ENCODE assay signal across 8 mouse cellular contexts in genomic region chr6:113082229-113082628, GRCm38 (mm10). TPM values are rescaled to one million over a fixed set of nuclear protein-coding genes. Genes with fewer than 3 reads are reported as not detected.
DNase-seq lines count a peak whose midpoint lies in the region; ATAC-seq lines count a peak whose summit lies in the region.

No protein-coding gene starts in this region.

- peak; percentile 48 for DNase-seq in adrenal gland, postnatal 14 days
- DNase-seq in adrenal gland, postnatal 4 days (ENCODE audit: low spot score in 2 of 2): no peak
- DNase-seq in right cerebral cortex, postnatal 10 days (ENCODE audit: low spot score in 2 of 2): peak; percentile 50 to 58
- no peak for DNase-seq in right cerebral cortex, postnatal 25 days
- peak; percentile 94 for DNase-seq in midbrain, embryonic 11.5 days (ENCODE audit: low spot score, missing footprints)
- DNase-seq in urinary bladder, adult 2 months (ENCODE audit: low spot score): no peak
- DNase-seq in thymus, postnatal 14 days: no peak

- H3K27ac ChIP-seq in intestine, embryonic 15.5 days: 0 out of 2 replicates have a peak overlapping the region, but pooled peaks have one; percentile 23
- peak overlapping the region; percentile 70 for H3K27ac ChIP-seq in midbrain, embryonic 11.5 days (ENCODE audit: low read depth, low read length)

- peak overlapping the region; percentile 43 for H3K4me2 ChIP-seq in intestine, embryonic 15.5 days (replicated peaks)
- peak overlapping the region; percentile 33 for H3K4me2 ChIP-seq in midbrain, embryonic 11.5 days

- no peaks in the 10 kb centered on the region for H3K36me3 ChIP-seq in intestine, embryonic 15.5 days
- H3K36me3 ChIP-seq in midbrain, embryonic 11.5 days (ENCODE audit: control insufficient read depth, insufficient read depth, low read length): no peaks in the 10 kb centered on the region

- no peaks in the 10 kb centered on the region for H3K9me3 ChIP-seq in intestine, embryonic 15.5 days
- no peaks in the 10 kb centered on the region for H3K9me3 ChIP-seq in midbrain, embryonic 11.5 days (ENCODE audit: control insufficient read depth, low read length)

- 22% methylated on average over 6 of the region's 6 CpGs for WGBS in intestine, embryonic 15.5 days
- WGBS in midbrain, embryonic 11.5 days: 17% methylated on average over 6 of the region's 6 CpGs

- H3K4me1 ChIP-seq in intestine, embryonic 15.5 days (replicated peaks): peaks cover 12% of the 10 kb centered on the region
- H3K4me1 ChIP-seq in midbrain, embryonic 11.5 days (ENCODE audit: control insufficient read depth, insufficient read depth, low read length): peaks cover 30% of the 10 kb centered on the region

- no peak for ATAC-seq in intestine, embryonic 15.5 days
- ATAC-seq in midbrain, embryonic 11.5 days (ENCODE audit: low FRiP score): peak; percentile 58

- H3K4me3 ChIP-seq in intestine, embryonic 15.5 days (replicated peaks): no peak overlapping the region
- peak overlapping the region; percentile 2; the same call in 1 of the 2 replicates for H3K4me3 ChIP-seq in midbrain, embryonic 11.5 days (ENCODE audit: low read depth, low read length)

- H3K27me3 ChIP-seq in intestine, embryonic 15.5 days (replicated peaks): no peaks in the 10 kb centered on the region
- H3K27me3 ChIP-seq in midbrain, embryonic 11.5 days (ENCODE audit: control insufficient read depth, insufficient read depth, low read length): no peaks in the 10 kb centered on the region

- 0 out of 2 replicates have a peak overlapping the region, but pooled peaks have one; percentile 11 for H3K9ac ChIP-seq in intestine, embryonic 15.5 days
- H3K9ac ChIP-seq in midbrain, embryonic 11.5 days (ENCODE audit: low read length): peak overlapping the region; percentile 29; the same call in 1 of the 2 replicates

RNA-seq across cellular contexts. Expression of gene Setd5, which starts 5.1 kb away (rescaled TPM):
- total RNA-seq in adrenal gland, postnatal 14 days (2021): 104 and 113 TPM in 2 replicates
- 100 to 1,000 TPM; 148 to 151 TPM for total RNA-seq in adrenal gland, postnatal 4 days (2021)
- 67.2 and 70.0 TPM in 2 replicates for polyA plus RNA-seq in intestine, embryonic 15.5 days (2015; fragmentation: Nextera tagmentation; extraction: Ambion mirVana)
- 75.0 and 75.5 TPM in 2 replicates for polyA plus RNA-seq in midbrain, embryonic 11.5 days (2014; fragmentation: Nextera tagmentation; extraction: Ambion mirVana)
- 41.4 and 49.9 TPM in 2 replicates for polyA plus RNA-seq in urinary bladder, adult 2 months (2012; rRNA removed)

RNA-seq across cellular contexts. Expression of gene Thumpd3, which starts 36.2 kb away (rescaled TPM):
- total RNA-seq in adrenal gland, postnatal 14 days (2021): 35.2 and 36.2 TPM in 2 replicates
- 10 to 100 TPM; 39.6 to 43.4 TPM for total RNA-seq in adrenal gland, postnatal 4 days (2021)
- 58.1 and 62.9 TPM in 2 replicates for polyA plus RNA-seq in intestine, embryonic 15.5 days (2015; fragmentation: Nextera tagmentation; extraction: Ambion mirVana)
- polyA plus RNA-seq in midbrain, embryonic 11.5 days (2014; fragmentation: Nextera tagmentation; extraction: Ambion mirVana): 57.1 and 59.5 TPM in 2 replicates
- polyA plus RNA-seq in urinary bladder, adult 2 months (2012; rRNA removed): 25.3 and 27.2 TPM in 2 replicates

Comparison
In these comparisons a context has a peak if more than half of its experiments do, and no peak if none do; other contexts are left out.
1. DNase-seq: peak in adrenal gland, postnatal 14 days (single experiment), right cerebral cortex, postnatal 10 days (2 of 2) and midbrain, embryonic 11.5 days (single experiment); none in adrenal gland, postnatal 4 days (0 of 2), right cerebral cortex, postnatal 25 days (single experiment), urinary bladder, adult 2 months (single experiment) and thymus, postnatal 14 days (single experiment).